Mouse (Mus musculus): ENCODE data around the gene Fam234a.

DNA sequence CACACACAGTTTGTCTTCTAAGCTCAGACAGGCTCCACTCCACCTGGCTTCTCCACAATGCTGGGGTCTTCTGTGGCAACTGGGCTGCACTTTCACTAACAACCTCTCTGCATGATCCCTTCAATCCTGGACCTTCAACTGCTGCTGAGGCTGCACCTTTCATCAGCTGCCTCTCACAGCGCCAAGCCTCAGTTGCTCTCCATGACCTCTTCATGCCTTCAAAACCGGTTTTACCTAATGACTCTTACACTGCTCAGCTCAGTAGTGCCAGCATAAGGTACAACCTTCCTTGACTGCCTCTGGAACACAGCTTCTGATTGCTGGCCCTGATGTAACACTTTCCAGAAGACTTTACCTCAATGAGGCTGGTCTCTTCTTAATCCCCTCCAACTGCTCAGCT, 22.5 kb downstream of the Fam234a start:
- no peak for TF ChIP-seq CTCF (IDR thresholded peaks at IDR 0.05; ENCODE audit: low read depth)
- no peak for TF ChIP-seq EP300 (IDR thresholded peaks at IDR 0.05; ENCODE audit: low read depth)
